Mouse (Mus musculus) c-Kit-positive CD71-positive TER-119-negative erythroid progenitor cells, embryonic 14.5 days (primary cell): ENCODE results near the gene Nrbf2.

Experiments
- DNase-seq: peaks from one replicate; pipeline ENCODE4 v3.0.0-alpha.2; 2013; ENCODE audit warnings: low read depth

Gene Nrbf2

GRCm38 (mm10) chr10:67216872-67217271, 68.2 kb downstream of the Nrbf2 start:
- no peak for DNase-seq
